Mouse (Mus musculus): ENCODE data around the gene Pde4dip.

- TF ChIP-seq CTCF (IDR thresholded peaks at IDR 0.05; ENCODE audit: borderline replicate concordance, control insufficient read depth, extremely low read depth, insufficient read depth, low read length, poor library complexity) (no peak), POLR2A (IDR thresholded peaks at IDR 0.05; ENCODE audit: control insufficient read depth, extremely low read depth, insufficient read depth, low read length, poor library complexity) (no peak)
These were observed 197.9 kb downstream of the Pde4dip start for GRCm38 (mm10) chr3:97690590-97690989.
